Mouse (Mus musculus) midbrain, embryonic 16.5 days (tissue): ENCODE measurements around the gene Emx2. TPM values are rescaled to one million over a fixed set of nuclear protein-coding genes. Genes with fewer than 3 reads are reported as not detected.

Source experiments
- ATAC-seq: fragments of 200-750 bp; cut with Nextera tagmentation; 2 replicates; pipeline ENCODE4 v1.8.0; 2017; ENCODE audit warnings: moderate TSS enrichment
- H3K27ac ChIP-seq: fragments of 300-500 bp; sonication (generic); 2 replicates; pipeline ENCODE4 v1.5.1; 2014; ENCODE audit warnings: mild to moderate bottlenecking, low read length, mixed read lengths
- H3K27me3 ChIP-seq: fragments of 300-500 bp; sonication (generic); 2 replicates; pipeline ENCODE4 v1.6.1; 2014; ENCODE audit warnings: low read depth, low read length, mixed read lengths; ENCODE audit not compliant: control insufficient read depth, insufficient read depth
- H3K36me3 ChIP-seq: fragments of 300-500 bp; sonication (generic); 2 replicates; pipeline ENCODE4 v1.6.1; 2014; ENCODE audit warnings: mild to moderate bottlenecking, low read length, moderate library complexity, mixed read lengths; ENCODE audit not compliant: control insufficient read depth, insufficient read depth
- H3K4me1 ChIP-seq: fragments of 300-500 bp; sonication (generic); 2 replicates; pipeline ENCODE4 v1.6.1; 2014; ENCODE audit warnings: mild to moderate bottlenecking, low read length, mixed read lengths; ENCODE audit not compliant: control insufficient read depth, insufficient read depth
- H3K4me2 ChIP-seq: fragments of 300-500 bp; sonication (generic); 2 replicates; pipeline ENCODE4 v1.6.1; 2014; ENCODE audit warnings: mild to moderate bottlenecking, low read length, mixed read lengths
- H3K4me3 ChIP-seq: fragments of 300-500 bp; sonication (generic); 2 replicates; pipeline ENCODE4 v1.5.1; 2014; ENCODE audit warnings: low read depth, mild to moderate bottlenecking, low read length, moderate library complexity, mixed read lengths
- H3K9ac ChIP-seq: fragments of 300-500 bp; sonication (generic); 2 replicates; pipeline ENCODE4 v1.6.1; 2014; ENCODE audit warnings: low read depth, low read length, mixed read lengths
- H3K9me3 ChIP-seq: fragments of 300-500 bp; sonication (generic); replicated peaks from 2 replicates; pipeline ENCODE4 v1.6.1; 2014; ENCODE audit warnings: mild to moderate bottlenecking, low read length, mixed read lengths; ENCODE audit not compliant: control insufficient read depth, poor library complexity, severe bottlenecking
- WGBS: fragments of 180-500 bp; shearing (Covaris S2); extraction: QIAGEN DNeasy Blood & Tissue Kit; methylation state at CpG from one replicate; pipeline ENCODE4 v1.1.7; 2014; 5-methylcytosine and 5-hydroxymethylcytosine counted together
- polyA plus RNA-seq: library from polyadenylated mRNA; unstranded; fragments of >200 nt; fragmentation: Nextera tagmentation; extraction: Ambion mirVana; gene quantifications from 2 replicates; pipeline ENCODE4 v1.2.1, GENCODE M21; 2015

The Emx2 gene
- polyA plus RNA-seq, 1 experiment from 2014 or later, result 14.2 TPM

- ATAC-seq, result no peak
- no peaks in the 10 kb centered on the region for H3K36me3 ChIP-seq
- H3K27me3 ChIP-seq, result peaks cover 71% of the 10 kb centered on the region
- WGBS, result under 1% methylated on average over 31 of the region's 31 CpGs
- H3K9ac ChIP-seq, result 0 out of 2 replicates have a peak overlapping the region, but pooled peaks have one; percentile 37
- no peak overlapping the region for H3K27ac ChIP-seq
- peak overlapping the region; percentile 22 for H3K4me3 ChIP-seq
- H3K9me3 ChIP-seq, result no peaks in the 10 kb centered on the region
- 0 out of 2 replicates have a peak, but pooled peaks cover 3% of the 10 kb centered on the region for H3K4me1 ChIP-seq
- peak overlapping the region; percentile 45 for H3K4me2 ChIP-seq
Observed at GRCm38 (mm10) chr19:59451441-59451951, 6.7 kb upstream of the Emx2 start.

- no peak for ATAC-seq
- H3K4me3 ChIP-seq, result no peak overlapping the region
- no peaks in the 10 kb centered on the region for H3K9me3 ChIP-seq
- no peak overlapping the region for H3K9ac ChIP-seq
- H3K27me3 ChIP-seq, result peaks cover 73% of the 10 kb centered on the region
- H3K36me3 ChIP-seq, result no peaks in the 10 kb centered on the region
- 8% methylated on average over 4 of the region's 4 CpGs for WGBS
- H3K27ac ChIP-seq, result no peak overlapping the region
- H3K4me1 ChIP-seq, result 0 out of 2 replicates have a peak, but pooled peaks cover 3% of the 10 kb centered on the region
- no peak overlapping the region for H3K4me2 ChIP-seq
Observed at GRCm38 (mm10) chr19:59452321-59452720, 5.9 kb upstream of the Emx2 start.

GRCm38 (mm10) chr19:59453591-59453990 is 4.6 kb upstream of the Emx2 start:
- no peak overlapping the region for H3K27ac ChIP-seq
- H3K4me1 ChIP-seq, result peaks cover 13% of the 10 kb centered on the region
- no peaks in the 10 kb centered on the region for H3K9me3 ChIP-seq
- ATAC-seq, result no peak
- H3K4me2 ChIP-seq, result no peak overlapping the region; the same call in 1 of the 2 replicates
- WGBS, result 14% methylated on average over 13 of the region's 13 CpGs
- H3K36me3 ChIP-seq, result no peaks in the 10 kb centered on the region
- H3K9ac ChIP-seq, result no peak overlapping the region
- peaks cover 70% of the 10 kb centered on the region for H3K27me3 ChIP-seq
- no peak overlapping the region for H3K4me3 ChIP-seq

DNA sequence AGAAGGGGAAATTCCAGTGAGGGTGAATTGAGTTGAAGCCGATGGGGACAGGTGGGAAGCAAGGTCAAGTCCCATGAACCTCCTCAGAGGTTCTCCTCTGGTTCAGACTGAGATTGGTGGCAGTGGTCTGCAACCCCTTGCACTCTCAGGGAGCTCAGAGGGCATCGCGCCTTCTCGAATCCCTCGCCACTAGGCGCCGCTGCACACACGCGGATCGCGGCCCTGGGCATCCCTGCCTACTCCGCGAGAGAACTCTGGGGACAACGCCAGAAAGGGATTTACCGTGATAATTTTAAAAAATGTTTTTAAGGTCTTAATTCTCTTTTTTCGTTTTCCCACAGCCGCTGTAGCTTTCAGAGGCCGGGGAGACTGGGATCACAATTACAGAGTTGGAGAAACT is 4.0 kb upstream of the Emx2 start:
- under 1% methylated on average over 18 of the region's 18 CpGs for WGBS
- no peaks in the 10 kb centered on the region for H3K9me3 ChIP-seq
- H3K4me1 ChIP-seq, result peaks cover 15% of the 10 kb centered on the region
- H3K9ac ChIP-seq, result no peak overlapping the region
- peaks cover 64% of the 10 kb centered on the region for H3K27me3 ChIP-seq
- peak overlapping the region; percentile 21 for H3K4me2 ChIP-seq
- H3K4me3 ChIP-seq, result no peak overlapping the region
- H3K36me3 ChIP-seq, result no peaks in the 10 kb centered on the region
- peak; percentile 79 for ATAC-seq
- no peak overlapping the region for H3K27ac ChIP-seq

DNA sequence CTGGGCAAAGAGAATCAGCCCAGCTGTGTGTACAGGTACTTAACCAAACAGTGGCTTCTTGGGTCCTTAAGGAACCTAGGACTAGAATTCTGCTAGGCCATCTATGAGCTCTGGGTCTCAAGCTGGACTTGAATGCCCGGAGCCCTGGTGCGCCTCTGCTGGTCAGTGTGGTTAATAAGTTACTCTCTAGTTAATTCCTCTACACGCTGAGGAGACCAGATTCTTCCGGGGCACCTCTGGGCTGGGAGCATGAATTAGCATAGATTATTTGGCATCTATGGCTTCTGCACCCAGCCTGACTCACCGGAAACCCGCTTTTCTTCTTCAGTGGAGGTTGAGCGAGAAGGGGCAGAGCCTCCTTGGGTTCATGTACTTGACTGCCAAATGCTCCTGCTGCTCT is 2.5 kb upstream of the Emx2 start:
- Histone ChIP-seq H3K36me3 (no peaks in the 10 kb centered on the region), H3K4me2 (peak overlapping the region; percentile 54), H3K27me3 (peaks cover 53% of the 10 kb centered on the region), H3K27ac (no peak overlapping the region), H3K9me3 (no peaks in the 10 kb centered on the region), H3K4me3 (peak overlapping the region; percentile 43; the same call in 1 of the 2 replicates), H3K4me1 (peaks cover 17% of the 10 kb centered on the region), H3K9ac (no peak overlapping the region)
- WGBS, result 14% methylated on average over 7 of the region's 7 CpGs
- ATAC-seq, result no peak

DNA sequence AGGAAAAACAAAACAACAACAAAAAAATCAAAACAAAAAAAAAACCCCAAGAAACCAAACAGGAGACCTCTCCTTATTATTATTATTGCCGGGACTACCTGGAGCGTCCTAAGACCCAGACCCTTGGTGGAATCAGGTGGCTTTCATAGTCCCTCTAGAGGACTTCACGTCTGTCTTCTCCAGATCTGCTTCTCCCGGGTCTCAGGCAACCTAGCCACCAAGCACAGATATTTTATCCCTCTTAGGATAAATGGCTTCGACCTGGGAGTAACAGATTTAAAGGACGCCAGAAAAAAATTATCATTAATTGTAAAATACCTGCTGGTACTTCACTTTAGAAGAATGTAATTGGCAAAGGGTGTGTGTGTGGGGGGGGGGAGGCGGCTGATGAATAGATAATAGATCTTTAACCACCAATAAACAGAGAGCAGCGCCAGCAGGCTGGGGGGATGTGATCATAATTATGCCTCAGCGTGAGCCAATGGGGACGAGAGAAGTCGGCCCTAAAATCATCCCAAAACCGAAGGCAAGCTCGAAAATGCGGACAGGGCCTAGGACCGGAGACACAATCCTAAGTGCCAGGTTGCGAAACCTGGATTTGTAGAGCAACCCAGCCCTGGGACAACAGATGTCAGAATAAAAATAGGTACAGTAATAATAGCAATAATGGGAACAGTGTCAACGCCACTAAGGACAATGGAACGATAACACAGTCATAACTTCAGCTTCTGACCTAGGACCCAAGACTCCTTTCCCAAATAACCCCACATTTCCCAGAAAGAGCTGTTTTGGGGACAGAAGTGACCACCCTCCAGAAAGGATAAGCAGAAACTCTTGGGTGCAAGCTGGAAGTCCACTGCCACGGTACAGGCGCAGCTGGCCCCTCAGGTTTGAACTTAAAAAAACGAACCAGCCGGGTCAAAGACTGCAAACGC is 894 bp upstream of the Emx2 start:
- Histone ChIP-seq H3K36me3 (no peaks in the 10 kb centered on the region), H3K9me3 (no peaks in the 10 kb centered on the region), H3K4me2 (peak overlapping the region; percentile 54), H3K27me3 (peaks cover 55% of the 10 kb centered on the region), H3K9ac (peak overlapping the region; percentile 63), H3K27ac (peak overlapping the region; percentile 76), H3K4me1 (peaks cover 14% of the 10 kb centered on the region), H3K4me3 (peak overlapping the region; percentile 43)
- no peak for ATAC-seq
- 2% methylated on average over 23 of the region's 23 CpGs for whole genome bisulfite sequencing

DNA sequence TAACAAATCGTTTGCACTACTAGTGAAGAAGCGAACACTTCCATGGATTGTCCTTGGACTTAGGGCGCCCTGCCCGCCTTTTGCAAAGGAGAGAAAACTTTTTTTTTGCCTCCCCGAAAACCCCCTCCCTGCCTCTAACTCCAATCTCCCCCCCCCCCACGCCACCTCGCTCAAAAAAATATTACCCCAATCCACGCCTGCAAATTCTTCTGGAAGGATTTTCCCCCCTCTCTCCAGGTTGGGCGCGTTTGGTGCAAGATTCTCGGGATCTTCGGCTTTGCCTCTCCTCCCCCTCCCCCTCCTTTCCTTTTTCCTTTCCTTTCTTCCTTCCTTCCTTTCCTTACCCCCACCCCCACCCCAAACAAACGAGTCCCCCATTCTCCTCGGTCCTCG is 567 bp downstream of the Emx2 start:
- H3K36me3 ChIP-seq, result no peaks in the 10 kb centered on the region
- no peaks in the 10 kb centered on the region for H3K9me3 ChIP-seq
- peaks cover 55% of the 10 kb centered on the region for H3K27me3 ChIP-seq
- H3K4me1 ChIP-seq, result peaks cover 14% of the 10 kb centered on the region
- peak overlapping the region; percentile 54 for H3K4me2 ChIP-seq
- ATAC-seq, result no peak
- H3K27ac ChIP-seq, result peak overlapping the region; percentile 76
- WGBS, result 0% methylated on average over 14 of the region's 15 CpGs
- peak overlapping the region; percentile 65 for H3K9ac ChIP-seq
- peak overlapping the region; percentile 43 for H3K4me3 ChIP-seq

DNA sequence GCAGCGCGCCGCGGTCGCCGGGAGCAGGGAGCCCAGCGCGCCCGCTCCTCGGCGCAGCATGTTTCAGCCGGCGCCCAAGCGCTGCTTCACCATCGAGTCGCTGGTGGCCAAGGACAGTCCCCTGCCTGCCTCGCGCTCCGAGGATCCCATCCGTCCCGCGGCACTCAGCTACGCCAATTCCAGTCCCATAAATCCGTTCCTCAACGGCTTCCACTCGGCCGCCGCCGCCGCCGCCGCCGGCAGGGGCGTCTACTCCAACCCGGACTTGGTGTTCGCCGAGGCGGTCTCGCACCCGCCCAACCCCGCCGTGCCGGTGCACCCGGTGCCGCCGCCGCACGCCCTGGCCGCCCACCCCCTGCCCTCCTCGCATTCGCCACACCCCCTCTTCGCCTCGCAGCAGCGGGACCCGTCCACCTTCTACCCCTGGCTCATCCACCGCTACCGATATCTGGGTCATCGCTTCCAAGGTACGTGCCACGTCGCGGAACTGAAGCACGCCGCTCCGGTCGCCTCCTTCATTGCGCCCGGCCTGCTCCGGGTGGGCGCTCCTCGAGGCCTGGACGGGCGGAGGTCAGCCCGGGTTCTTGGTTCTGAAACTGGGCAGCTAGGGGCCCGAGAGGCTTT is 1.1 kb downstream of the Emx2 start:
- 0 out of 2 replicates have a peak, but pooled peaks have one; percentile 27 for ATAC-seq
- Histone ChIP-seq H3K36me3 (no peaks in the 10 kb centered on the region), H3K4me2 (peak overlapping the region; percentile 54), H3K27ac (peak overlapping the region; percentile 76), H3K9me3 (no peaks in the 10 kb centered on the region), H3K4me3 (peak overlapping the region; percentile 43), H3K4me1 (peaks cover 14% of the 10 kb centered on the region), H3K27me3 (peaks cover 52% of the 10 kb centered on the region), H3K9ac (peak overlapping the region; percentile 65)
- under 1% methylated on average over 75 of the region's 75 CpGs for WGBS
